7 mouse cellular contexts compared by ENCODE assay signal in genomic region chr8:111876355-111876948, GRCm38 (mm10). TPM values are rescaled to one million over a fixed set of nuclear protein-coding genes. Genes with fewer than 3 reads are reported as not detected.
DNase-seq lines count a peak whose midpoint lies in the region; ATAC-seq lines count a peak whose summit lies in the region.

Gene Tmem170 (minus strand): TSS chr8:111876750.

- ATAC-seq in embryonic facial prominence, embryonic 12.5 days (ENCODE audit: insufficient number of reproducible peaks, insufficient read depth, low FRiP score, low TSS enrichment) = peak; percentile 96
- ATAC-seq in limb, embryonic 11.5 days (ENCODE audit: insufficient number of reproducible peaks, low FRiP score, low TSS enrichment, low read depth) = peak; percentile 98
- ATAC-seq in midbrain, embryonic 14.5 days (ENCODE audit: low FRiP score, low TSS enrichment) = peak; percentile 99

- H3K4me3 ChIP-seq in embryonic facial prominence, embryonic 12.5 days = peak within 1 kb of the TSS; percentile 63
- peak within 1 kb of the TSS; percentile 76 for H3K4me3 ChIP-seq in limb, embryonic 11.5 days (ENCODE audit: low read depth, low read length)
- H3K4me3 ChIP-seq in midbrain, embryonic 14.5 days (replicated peaks; ENCODE audit: low read depth, low read length) = peak within 1 kb of the TSS; percentile 72

- peak; percentile 96 for DNase-seq in adrenal gland, postnatal 25 days
- peak; percentile 100 for DNase-seq in heart, adult 11 months
- DNase-seq in kidney, adult 18-20 months = peak; percentile 100
- peak; percentile 99 for DNase-seq in limb, embryonic 11.5 days (ENCODE audit: low spot score)
- peak; percentile 100 for DNase-seq in midbrain, embryonic 14.5 days
- peak; percentile 95 to 98 for DNase-seq in spleen, adult 18-20 months

- peak within 1 kb of the TSS; percentile 66 for H3K9ac ChIP-seq in embryonic facial prominence, embryonic 12.5 days
- H3K9ac ChIP-seq in limb, embryonic 11.5 days (ENCODE audit: low read length) = peak within 1 kb of the TSS; percentile 72
- peak within 1 kb of the TSS; percentile 55 for H3K9ac ChIP-seq in midbrain, embryonic 14.5 days (replicated peaks; ENCODE audit: low read length)

- no peaks in the 10 kb centered on the region for H3K9me3 ChIP-seq in embryonic facial prominence, embryonic 12.5 days
- H3K9me3 ChIP-seq in limb, embryonic 11.5 days (ENCODE audit: control insufficient read depth, low read length) = no peaks in the 10 kb centered on the region
- no peaks in the 10 kb centered on the region for H3K9me3 ChIP-seq in midbrain, embryonic 14.5 days (ENCODE audit: control insufficient read depth, low read length)

- no peaks in the 10 kb centered on the region for H3K27me3 ChIP-seq in embryonic facial prominence, embryonic 12.5 days
- H3K27me3 ChIP-seq in limb, embryonic 11.5 days (ENCODE audit: control insufficient read depth, insufficient read depth, low read length) = no peaks in the 10 kb centered on the region
- no peaks in the 10 kb centered on the region for H3K27me3 ChIP-seq in midbrain, embryonic 14.5 days (ENCODE audit: control insufficient read depth, insufficient read depth, low read length)

- under 1% methylated on average over 52 of the region's 53 CpGs for WGBS in embryonic facial prominence, embryonic 12.5 days
- under 1% methylated on average over 53 of the region's 53 CpGs for WGBS in limb, embryonic 11.5 days
- under 1% methylated on average over 43 of the region's 53 CpGs for WGBS in midbrain, embryonic 14.5 days

- H3K36me3 ChIP-seq in embryonic facial prominence, embryonic 12.5 days = no peaks in the 10 kb centered on the region
- H3K36me3 ChIP-seq in limb, embryonic 11.5 days (ENCODE audit: control insufficient read depth, insufficient read depth, low read length) = no peaks in the 10 kb centered on the region
- no peaks in the 10 kb centered on the region for H3K36me3 ChIP-seq in midbrain, embryonic 14.5 days (ENCODE audit: control insufficient read depth, insufficient read depth, low read length)

- peak within 1 kb of the TSS; percentile 71 for H3K4me2 ChIP-seq in embryonic facial prominence, embryonic 12.5 days (replicated peaks)
- peak within 1 kb of the TSS; percentile 74 for H3K4me2 ChIP-seq in limb, embryonic 11.5 days (ENCODE audit: low read depth, severe bottlenecking)
- peak within 1 kb of the TSS; percentile 66 for H3K4me2 ChIP-seq in midbrain, embryonic 14.5 days (ENCODE audit: low read length)

- H3K27ac ChIP-seq in embryonic facial prominence, embryonic 12.5 days = peak within 1 kb of the TSS; percentile 79
- H3K27ac ChIP-seq in limb, embryonic 11.5 days (replicated peaks; ENCODE audit: low read depth, low read length) = peak within 1 kb of the TSS; percentile 59; the same call in 1 of the 2 replicates
- peak within 1 kb of the TSS; percentile 78 for H3K27ac ChIP-seq in midbrain, embryonic 14.5 days (replicated peaks; ENCODE audit: low read depth, low read length)

- H3K4me1 ChIP-seq in embryonic facial prominence, embryonic 12.5 days = peaks cover 4% of the 10 kb centered on the region; the same call in 1 of the 2 replicates
- no peaks in the 10 kb centered on the region for H3K4me1 ChIP-seq in limb, embryonic 11.5 days (ENCODE audit: control insufficient read depth, insufficient read depth, low read length)
- no peaks in the 10 kb centered on the region for H3K4me1 ChIP-seq in midbrain, embryonic 14.5 days (ENCODE audit: control insufficient read depth, insufficient read depth, low read length)

RNA-seq across cellular contexts. Expression of gene Tmem170, which starts in this region (rescaled TPM):
- 7.0 and 7.6 TPM in 2 replicates for total RNA-seq in adrenal gland, postnatal 25 days (2021)
- polyA plus RNA-seq in embryonic facial prominence, embryonic 12.5 days (2016; fragmentation: Nextera tagmentation; extraction: Ambion mirVana) = 8.8 and 8.9 TPM in 2 replicates
- polyA plus RNA-seq in limb, embryonic 11.5 days (2014; fragmentation: Nextera tagmentation; extraction: Ambion mirVana) = 7.7 and 7.8 TPM in 2 replicates
- polyA plus RNA-seq in midbrain, embryonic 14.5 days (2014; fragmentation: Nextera tagmentation; extraction: Ambion mirVana) = 3.0 and 3.6 TPM in 2 replicates

Comparison
In these comparisons a context has a peak if more than half of its experiments do, and no peak if none do; other contexts are left out.
1. Peak in every context shown above with its lines: DNase-seq, ATAC-seq, H3K4me3 ChIP-seq and H3K27ac ChIP-seq.